Mouse (Mus musculus) mature B cell (primary cell): ENCODE results near the gene Rabac1.

Source experiments
- in situ Hi-C: fragments of 300-500 bp; cut with MboI; formaldehyde crosslinking; loops from 2 replicates; pipeline ENCODE4 v1.14.3; 2019

Rabac1 gene

GRCm38 (mm10) chr7:24931651-24932050 is 40.9 kb downstream of the Rabac1 start:
- in situ Hi-C loops: no loop called here

- in situ Hi-C loops: no loop called here
Measured at GRCm38 (mm10) chr7:24930475-24930874, 42.1 kb downstream of the Rabac1 start.
